Mouse (Mus musculus) embryonic facial prominence, embryonic 14.5 days (tissue): ENCODE data around the gene Eif1. TPM values are rescaled to one million over a fixed set of nuclear protein-coding genes. Genes with fewer than 3 reads are reported as not detected.
A peak's percentile ranks its signal among the peaks of the same experiment; 100 is the strongest.

Source experiments
- ATAC-seq: fragments of 200-750 bp; cut with Nextera tagmentation; 2 replicates; pipeline ENCODE4 v1.8.0; 2017; ENCODE audit warnings: low read depth, moderate number of reproducible peaks, moderate TSS enrichment
- DNase-seq: peaks from one replicate; pipeline ENCODE4 v3.0.0-alpha.2; 2015; ENCODE audit warnings: low spot score
- H3K27ac ChIP-seq: fragments of 300-500 bp; sonication (generic); replicated peaks from 2 replicates; pipeline ENCODE4 v1.5.1; 2014; ENCODE audit warnings: low read depth, mild to moderate bottlenecking, low read length, moderate library complexity
- H3K27me3 ChIP-seq: fragments of 300-500 bp; sonication (generic); replicated peaks from 2 replicates; pipeline ENCODE4 v1.6.1; 2014; ENCODE audit warnings: low read length; ENCODE audit not compliant: control insufficient read depth, insufficient read depth
- H3K36me3 ChIP-seq: fragments of 300-500 bp; sonication (generic); 2 replicates; pipeline ENCODE4 v1.6.1; 2014; ENCODE audit warnings: low read length, mixed read lengths; ENCODE audit not compliant: control insufficient read depth, insufficient read depth
- H3K4me1 ChIP-seq: fragments of 300-500 bp; sonication (generic); 2 replicates; pipeline ENCODE4 v1.6.1; 2014; ENCODE audit warnings: antibody characterized with exemption, low read length; ENCODE audit not compliant: control insufficient read depth, insufficient read depth
- H3K4me2 ChIP-seq: fragments of 300-500 bp; sonication (generic); 2 replicates; pipeline ENCODE4 v1.6.1; 2014; ENCODE audit warnings: low read depth, mild to moderate bottlenecking, low read length, moderate library complexity, mixed read lengths
- H3K4me3 ChIP-seq: fragments of 300-500 bp; sonication (generic); 2 replicates; pipeline ENCODE4 v1.5.1; 2014; ENCODE audit warnings: low read depth, mild to moderate bottlenecking, low read length
- H3K9ac ChIP-seq: fragments of 300-500 bp; sonication (generic); 2 replicates; pipeline ENCODE4 v1.6.1; 2014; ENCODE audit warnings: low read depth, mild to moderate bottlenecking, low read length, moderate library complexity, mixed read lengths
- H3K9me3 ChIP-seq: fragments of 300-500 bp; sonication (generic); 2 replicates; pipeline ENCODE4 v1.6.1; 2016; ENCODE audit warnings: low read length; ENCODE audit not compliant: control insufficient read depth
- WGBS: fragments of 180-500 bp; shearing (Covaris S2); extraction: QIAGEN DNeasy Blood & Tissue Kit; methylation state at CpG from one replicate; pipeline ENCODE4 v1.1.7; 2014; 5-methylcytosine and 5-hydroxymethylcytosine counted together
- polyA plus RNA-seq: library from polyadenylated mRNA; unstranded; fragments of >200 nt; fragmentation: Nextera tagmentation; extraction: Ambion mirVana; gene quantifications from 2 replicates; pipeline ENCODE4 v1.2.1, GENCODE M21; 2014

Eif1 gene
- polyA plus RNA-seq, 1 experiment from 2014 or later, result 1,879 TPM

- Histone ChIP-seq H3K4me2 (no peak overlapping the region), H3K27ac (no peak overlapping the region), H3K9ac (no peak overlapping the region), H3K4me1 (0 out of 2 replicates have a peak, but pooled peaks cover under 1% of the 10 kb centered on the region), H3K27me3 (no peaks in the 10 kb centered on the region), H3K9me3 (no peaks in the 10 kb centered on the region), H3K4me3 (no peak overlapping the region), H3K36me3 (no peaks in the 10 kb centered on the region)
- peak; percentile 44 for DNase-seq
- WGBS, result 62% methylated on average over 4 of the region's 4 CpGs
- no peak for ATAC-seq
Measured at GRCm38 (mm10) chr11:100284988-100285387, 34.7 kb upstream of the Eif1 start.

GRCm38 (mm10) chr11:100287024-100287423, 32.7 kb upstream of the Eif1 start:
- DNase-seq, result peak; percentile 93
- WGBS, result 37% methylated on average over 7 of the region's 10 CpGs
- peaks cover 8% of the 10 kb centered on the region for H3K4me1 ChIP-seq
- H3K4me3 ChIP-seq, result no peak overlapping the region
- no peak overlapping the region for H3K4me2 ChIP-seq
- H3K36me3 ChIP-seq, result no peaks in the 10 kb centered on the region
- no peak overlapping the region for H3K9ac ChIP-seq
- H3K27ac ChIP-seq, result peak overlapping the region; percentile 86
- no peaks in the 10 kb centered on the region for H3K9me3 ChIP-seq
- peak; percentile 88 for ATAC-seq
- no peaks in the 10 kb centered on the region for H3K27me3 ChIP-seq

- Histone ChIP-seq H3K36me3 (no peaks in the 10 kb centered on the region), H3K4me1 (peaks cover 8% of the 10 kb centered on the region), H3K9ac (no peak overlapping the region), H3K4me3 (no peak overlapping the region), H3K27me3 (no peaks in the 10 kb centered on the region), H3K4me2 (no peak overlapping the region), H3K27ac (peak overlapping the region; percentile 57), H3K9me3 (no peaks in the 10 kb centered on the region)
- ATAC-seq (peak; percentile 7; the same call in 1 of the 2 replicates), DNase-seq (peak; percentile 82)
- WGBS, result 73% methylated on average over 4 of the region's 6 CpGs
Measured at GRCm38 (mm10) chr11:100288942-100289341, 30.7 kb upstream of the Eif1 start.

GRCm38 (mm10) chr11:100290235-100290634, 29.4 kb upstream of the Eif1 start:
- H3K27me3 ChIP-seq, result no peaks in the 10 kb centered on the region
- 38% methylated on average over 5 of the region's 5 CpGs for WGBS
- H3K4me1 ChIP-seq, result peaks cover 8% of the 10 kb centered on the region
- H3K9ac ChIP-seq, result 0 out of 2 replicates have a peak overlapping the region, but pooled peaks have one; percentile 26
- DNase-seq (peak; percentile 59), ATAC-seq (no peak)
- H3K36me3 ChIP-seq, result no peaks in the 10 kb centered on the region
- H3K9me3 ChIP-seq, result no peaks in the 10 kb centered on the region
- no peak overlapping the region for H3K4me2 ChIP-seq
- H3K4me3 ChIP-seq, result no peak overlapping the region
- H3K27ac ChIP-seq, result peak overlapping the region; percentile 74

- 59% methylated on average over 6 of the region's 6 CpGs for WGBS
- DNase-seq (no peak), ATAC-seq (no peak)
- peaks cover 8% of the 10 kb centered on the region for H3K4me1 ChIP-seq
- no peak overlapping the region for H3K4me2 ChIP-seq
- H3K27me3 ChIP-seq, result no peaks in the 10 kb centered on the region
- H3K9me3 ChIP-seq, result no peaks in the 10 kb centered on the region
- no peak overlapping the region for H3K27ac ChIP-seq
- no peak overlapping the region for H3K9ac ChIP-seq
- H3K36me3 ChIP-seq, result no peaks in the 10 kb centered on the region
- H3K4me3 ChIP-seq, result no peak overlapping the region
Measured at GRCm38 (mm10) chr11:100292884-100293283, 26.8 kb upstream of the Eif1 start.

GRCm38 (mm10) chr11:100295308-100295707, 24.4 kb upstream of the Eif1 start:
- DNase-seq, result peak; percentile 86
- no peaks in the 10 kb centered on the region for H3K9me3 ChIP-seq
- H3K27me3 ChIP-seq, result no peaks in the 10 kb centered on the region
- H3K4me1 ChIP-seq, result peaks cover 5% of the 10 kb centered on the region
- H3K9ac ChIP-seq, result no peak overlapping the region
- H3K36me3 ChIP-seq, result no peaks in the 10 kb centered on the region
- ATAC-seq, result peak; percentile 49
- WGBS, result 9% methylated on average over 10 of the region's 10 CpGs
- H3K4me3 ChIP-seq, result no peak overlapping the region
- no peak overlapping the region for H3K4me2 ChIP-seq
- H3K27ac ChIP-seq, result no peak overlapping the region

- DNase-seq (no peak), ATAC-seq (no peak)
- Histone ChIP-seq H3K27ac (no peak overlapping the region), H3K9ac (no peak overlapping the region), H3K4me2 (peak overlapping the region; percentile 43), H3K36me3 (no peaks in the 10 kb centered on the region), H3K4me1 (no peaks in the 10 kb centered on the region), H3K9me3 (no peaks in the 10 kb centered on the region), H3K4me3 (0 out of 2 replicates have a peak overlapping the region, but pooled peaks have one; percentile 2), H3K27me3 (no peaks in the 10 kb centered on the region)
- 41% methylated on average over 5 of the region's 5 CpGs for WGBS
Measured at GRCm38 (mm10) chr11:100297801-100298200, 21.9 kb upstream of the Eif1 start.

GRCm38 (mm10) chr11:100298274-100299036, 21.2 kb upstream of the Eif1 start:
- 17% methylated on average over 18 of the region's 18 CpGs for WGBS
- H3K9me3 ChIP-seq, result no peaks in the 10 kb centered on the region
- ATAC-seq (peak; percentile 38; the same call in 1 of the 2 replicates), DNase-seq (peak; percentile 57)
- no peaks in the 10 kb centered on the region for H3K27me3 ChIP-seq
- H3K9ac ChIP-seq, result no peak overlapping the region
- H3K4me2 ChIP-seq, result peak overlapping the region; percentile 43
- H3K36me3 ChIP-seq, result no peaks in the 10 kb centered on the region
- 0 out of 2 replicates have a peak overlapping the region, but pooled peaks have one; percentile 2 for H3K4me3 ChIP-seq
- no peak overlapping the region for H3K27ac ChIP-seq
- H3K4me1 ChIP-seq, result no peaks in the 10 kb centered on the region

GRCm38 (mm10) chr11:100300293-100300692, 19.4 kb upstream of the Eif1 start:
- no peaks in the 10 kb centered on the region for H3K36me3 ChIP-seq
- WGBS, result 13% methylated on average over 5 of the region's 5 CpGs
- DNase-seq, result peak; percentile 33

More at GRCm38 (mm10) chr11:100300293-100300692, 19.4 kb upstream of the Eif1 start:
- Histone ChIP-seq H3K9ac (no peak overlapping the region), H3K27ac (no peak overlapping the region), H3K27me3 (no peaks in the 10 kb centered on the region), H3K4me2 (0 out of 2 replicates have a peak overlapping the region, but pooled peaks have one; percentile 5), H3K4me3 (no peak overlapping the region), H3K9me3 (no peaks in the 10 kb centered on the region), H3K4me1 (no peaks in the 10 kb centered on the region)
- no peak for ATAC-seq
